Mouse (Mus musculus): ENCODE results near the gene Trpc7.

The Trpc7 gene

GRCm38 (mm10) chr13:56895893-56896292, at the start of gene Trpc7:
Gene Trpc7 (minus strand): TSS chr13:56895993.
- no peak for DNase-seq

- DNase-seq = no peak
Measured at GRCm38 (mm10) chr13:56939261-56939660, 43.5 kb upstream of the Trpc7 start.

GRCm38 (mm10) chr13:56933832-56934510, 38.2 kb upstream of the Trpc7 start:
- no peak for DNase-seq

GRCm38 (mm10) chr13:56930421-56930820, 34.6 kb upstream of the Trpc7 start:
- no peak for DNase-seq

- no peak for DNase-seq
Measured at GRCm38 (mm10) chr13:56922976-56923375, 27.2 kb upstream of the Trpc7 start.

- DNase-seq = no peak
Measured at GRCm38 (mm10) chr13:56921251-56921650, 25.5 kb upstream of the Trpc7 start.

GRCm38 (mm10) chr13:56914721-56915120, 18.9 kb upstream of the Trpc7 start:
- no peak for DNase-seq

- DNase-seq = no peak
Measured at GRCm38 (mm10) chr13:56911093-56911492, 15.3 kb upstream of the Trpc7 start.

GRCm38 (mm10) chr13:56895386-56895785, 407 bp downstream of the Trpc7 start:
- peak; percentile 53 for DNase-seq

GRCm38 (mm10) chr13:56894543-56894942, 1.2 kb downstream of the Trpc7 start:
- no peak for DNase-seq

- no peak for DNase-seq
Measured at GRCm38 (mm10) chr13:56889888-56890287, 5.9 kb downstream of the Trpc7 start.

- DNase-seq = no peak
Measured at GRCm38 (mm10) chr13:56882931-56883330, 12.9 kb downstream of the Trpc7 start.

- no peak for DNase-seq
Measured at GRCm38 (mm10) chr13:56864567-56864966, 31.2 kb downstream of the Trpc7 start.

GRCm38 (mm10) chr13:56862011-56862410, 33.8 kb downstream of the Trpc7 start:
- no peak for DNase-seq

- no peak for DNase-seq
Measured at GRCm38 (mm10) chr13:56854506-56854905, 41.3 kb downstream of the Trpc7 start.

- peak; percentile 10 for DNase-seq
Measured at GRCm38 (mm10) chr13:56853436-56853835, 42.4 kb downstream of the Trpc7 start.

GRCm38 (mm10) chr13:56845866-56846265, 49.9 kb downstream of the Trpc7 start:
- no peak for DNase-seq

- DNase-seq = no peak
Measured at GRCm38 (mm10) chr13:56815471-56815870, 80.3 kb downstream of the Trpc7 start.

GRCm38 (mm10) chr13:56806776-56807490, 88.9 kb downstream of the Trpc7 start:
- DNase-seq = peak; percentile 98

- no peak for DNase-seq
Measured at GRCm38 (mm10) chr13:56805131-56805530, 90.7 kb downstream of the Trpc7 start.

GRCm38 (mm10) chr13:56797459-56797858, 98.3 kb downstream of the Trpc7 start:
- DNase-seq = no peak

GRCm38 (mm10) chr13:56795501-56795900, 100.3 kb downstream of the Trpc7 start:
- no peak for DNase-seq

GRCm38 (mm10) chr13:56794441-56794840, 101.4 kb downstream of the Trpc7 start:
- DNase-seq = no peak

GRCm38 (mm10) chr13:56792844-56793243, 102.9 kb downstream of the Trpc7 start:
- no peak for DNase-seq

- DNase-seq = no peak
Measured at GRCm38 (mm10) chr13:56790683-56791082, 105.1 kb downstream of the Trpc7 start.

Measured in right cerebral cortex, postnatal 14 days (tissue).